Mouse (Mus musculus) 416B (cell line): ENCODE data around the gene Pithd1.

Experiments used
- DNase-seq: peaks from one replicate; pipeline ENCODE4 v3.0.0; 2011; ENCODE audit warnings: low read depth

The Pithd1 gene

GRCm38 (mm10) chr4:135929405-135929804 is 57.7 kb downstream of the Pithd1 start:
- DNase-seq: no peak

GRCm38 (mm10) chr4:135928376-135928775 is 58.7 kb downstream of the Pithd1 start:
- DNase-seq: no peak

- no peak for DNase-seq
Measured at GRCm38 (mm10) chr4:135926861-135927260, 60.2 kb downstream of the Pithd1 start.

GRCm38 (mm10) chr4:135926195-135926808 is 60.8 kb downstream of the Pithd1 start:
- no peak for DNase-seq
